Mouse (Mus musculus): ENCODE measurements at regions not wholly inside any gene's neighbourhood (a gene's known extent, or its start where the extent isn't known, plus 50 kb on each side); places are given as distances from the start of the nearest gene placed in this dataset.

- DNase-seq, result peak; percentile 92 to 96
Observed at GRCm38 (mm10) chr11:45538011-45538410, 313.8 kb upstream of the Clint1 start.

GRCm38 (mm10) chr11:45539459-45539858, 312.4 kb upstream of the Clint1 start:
- DNase-seq, result peak; percentile 78 to 89

GRCm38 (mm10) chr11:45544531-45544930, 307.3 kb upstream of the Clint1 start:
- DNase-seq, result no peak

- DNase-seq, result no peak
Observed at GRCm38 (mm10) chr11:45545896-45546626, 305.8 kb upstream of the Clint1 start.

GRCm38 (mm10) chr11:45546861-45547260, 305.0 kb upstream of the Clint1 start:
- DNase-seq, result no peak

GRCm38 (mm10) chr11:45550376-45550775, 301.5 kb upstream of the Clint1 start:
- no peak for DNase-seq

- no peak for DNase-seq
Observed at GRCm38 (mm10) chr11:45577469-45578154, 274.2 kb upstream of the Clint1 start.

GRCm38 (mm10) chr11:45592335-45592734, 259.5 kb upstream of the Clint1 start:
- no peak for DNase-seq

GRCm38 (mm10) chr11:45592890-45593642, 258.8 kb upstream of the Clint1 start:
- DNase-seq, result no peak

GRCm38 (mm10) chr11:45595372-45595771, 256.5 kb upstream of the Clint1 start:
- no peak for DNase-seq

GRCm38 (mm10) chr11:45621824-45622223, 230.0 kb upstream of the Clint1 start:
- DNase-seq, result no peak

GRCm38 (mm10) chr11:45622701-45623100, 229.2 kb upstream of the Clint1 start:
- peak in 1 of 2 experiments; percentile 29 for DNase-seq

- DNase-seq, result no peak
Observed at GRCm38 (mm10) chr11:45624233-45624632, 227.6 kb upstream of the Clint1 start.

GRCm38 (mm10) chr11:45629250-45629649, 222.6 kb upstream of the Clint1 start:
- peak in 1 of 2 experiments; percentile 16 for DNase-seq

GRCm38 (mm10) chr11:45634535-45635235, 217.2 kb upstream of the Clint1 start:
- DNase-seq, result no peak

GRCm38 (mm10) chr11:45635896-45636295, 216.0 kb upstream of the Clint1 start:
- DNase-seq, result no peak

- DNase-seq, result no peak
Observed at GRCm38 (mm10) chr11:45639236-45639635, 212.6 kb upstream of the Clint1 start.

- DNase-seq, result no peak
Observed at GRCm38 (mm10) chr11:45642142-45642756, 209.6 kb upstream of the Clint1 start.

GRCm38 (mm10) chr11:45643629-45644325, 208.1 kb upstream of the Clint1 start:
- no peak for DNase-seq

GRCm38 (mm10) chr11:45645815-45646214, 206.0 kb upstream of the Clint1 start:
- DNase-seq, result no peak

- peak in 1 of 2 experiments; percentile 22 for DNase-seq
Observed at GRCm38 (mm10) chr11:45647888-45648287, 204.0 kb upstream of the Clint1 start.

- DNase-seq, result no peak
Observed at GRCm38 (mm10) chr11:45656260-45656659, 195.6 kb upstream of the Clint1 start.
